Mouse (Mus musculus) limb, embryonic 14.5 days (tissue): ENCODE results near the gene Tppp2. TPM values are rescaled to one million over a fixed set of nuclear protein-coding genes. Genes with fewer than 3 reads are reported as not detected.

Experiments
- ATAC-seq: fragments of 200-750 bp; cut with Nextera tagmentation; 2 replicates; pipeline ENCODE4 v1.8.0; 2017; ENCODE audit warnings: low read depth, moderate number of reproducible peaks, moderate TSS enrichment; ENCODE audit not compliant: low FRiP score
- DNase-seq: peaks from one replicate; pipeline ENCODE4 v3.0.0-alpha.2; 2015; ENCODE audit warnings: low spot score
- H3K27ac ChIP-seq: fragments of 300-500 bp; sonication (generic); replicated peaks from 2 replicates; pipeline ENCODE4 v1.5.1; 2014; ENCODE audit warnings: low read depth, mild to moderate bottlenecking, low read length, moderate library complexity, mixed read lengths
- H3K27me3 ChIP-seq: fragments of 300-500 bp; sonication (generic); 2 replicates; pipeline ENCODE4 v1.6.1; 2014; ENCODE audit warnings: low read length, mixed read lengths; ENCODE audit not compliant: control insufficient read depth, insufficient read depth
- H3K36me3 ChIP-seq: fragments of 300-500 bp; sonication (generic); 2 replicates; pipeline ENCODE4 v1.6.1; 2014; ENCODE audit warnings: mild to moderate bottlenecking, low read length, moderate library complexity, mixed read lengths; ENCODE audit not compliant: control insufficient read depth, insufficient read depth
- H3K4me1 ChIP-seq: fragments of 300-500 bp; sonication (generic); 2 replicates; pipeline ENCODE4 v1.6.1; 2014; ENCODE audit warnings: antibody characterized with exemption, low read length, mixed read lengths; ENCODE audit not compliant: control insufficient read depth, insufficient read depth
- H3K4me2 ChIP-seq: fragments of 300-500 bp; sonication (generic); replicated peaks from 2 replicates; pipeline ENCODE4 v1.6.1; 2014; ENCODE audit warnings: low read depth, mild to moderate bottlenecking, low read length, moderate library complexity; ENCODE audit not compliant: severe bottlenecking
- H3K4me3 ChIP-seq: fragments of 300-500 bp; sonication (generic); replicated peaks from 2 replicates; pipeline ENCODE4 v1.5.1; 2014; ENCODE audit warnings: low read length
- H3K9ac ChIP-seq: fragments of 300-500 bp; sonication (generic); 2 replicates; pipeline ENCODE4 v1.6.1; 2014; ENCODE audit warnings: mild to moderate bottlenecking, low read depth, low read length, moderate library complexity; ENCODE audit not compliant: severe bottlenecking
- H3K9me3 ChIP-seq: fragments of 300-500 bp; sonication (generic); 2 replicates; pipeline ENCODE4 v1.6.1; 2016; ENCODE audit warnings: low read length; ENCODE audit not compliant: control insufficient read depth
- POLR2A ChIP-seq: fragments of 200-500 bp; IDR thresholded peaks from 2 replicates; pipeline ENCODE4 v1.8.0; 2012; ENCODE audit warnings: inconsistent platforms, mild to moderate bottlenecking, moderate library complexity, borderline replicate concordance; ENCODE audit not compliant: insufficient read depth, insufficient read length; ENCODE audit errors: extremely low read depth
- WGBS: fragments of 180-500 bp; shearing (Covaris S2); extraction: QIAGEN DNeasy Blood & Tissue Kit; methylation state at CpG from one replicate; pipeline ENCODE4 v1.1.7; 2014; 5-methylcytosine and 5-hydroxymethylcytosine counted together
- polyA plus RNA-seq, 2 experiments: library from polyadenylated mRNA; depleted of rRNA in 1 of 2; stranded (reverse) in 1 of 2; unstranded in 1 of 2; fragments of >200 nt; fragmentation: Nextera tagmentation in 1 of 2; extraction: Ambion mirVana in 1 of 2; gene quantifications; 2 replicates each; pipeline versions ENCODE4 v1.2.1 to v1.2.3; 2012 to 2014

The Tppp2 gene
- polyA plus RNA-seq, 2 experiments: not detected

DNA sequence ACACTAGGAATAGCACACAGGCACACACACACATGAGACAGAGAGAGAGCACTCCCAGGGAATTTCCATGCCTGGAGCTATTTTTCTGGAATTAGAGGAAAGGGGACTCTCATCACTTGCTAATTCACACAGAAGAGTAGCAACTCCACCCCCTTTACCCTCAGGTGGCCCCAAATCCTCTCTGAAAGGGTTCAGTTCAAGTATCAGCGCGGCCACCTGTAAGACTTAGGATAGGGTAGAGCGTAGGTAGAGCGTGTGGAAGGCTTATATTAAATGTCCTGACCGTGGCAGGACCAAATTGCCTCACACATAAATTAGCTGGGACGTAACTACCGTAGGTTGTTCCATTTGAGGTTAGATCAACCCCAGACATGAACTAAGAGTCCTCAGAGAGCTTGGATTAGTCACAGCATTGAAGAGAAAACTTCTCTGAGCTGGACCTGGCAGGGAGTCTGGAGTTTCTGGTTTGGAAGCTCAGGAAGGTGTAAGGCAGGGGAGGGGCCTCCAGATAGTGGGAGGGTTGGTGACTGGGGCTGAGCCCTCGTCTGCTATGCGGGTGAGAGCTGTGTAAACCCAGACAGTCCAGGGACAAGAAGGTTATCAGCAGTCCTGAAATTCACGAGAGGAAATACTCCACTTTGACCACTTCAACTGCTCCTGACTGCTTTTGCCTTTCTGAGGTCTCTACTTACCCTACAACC is 25.0 kb upstream of the Tppp2 start:
- no peak for TF ChIP-seq POLR2A
- DNase-seq: no peak
- H3K4me2 ChIP-seq: no peak overlapping the region
- no peaks in the 10 kb centered on the region for H3K4me1 ChIP-seq
- no peak overlapping the region for H3K9ac ChIP-seq
- H3K27me3 ChIP-seq: no peaks in the 10 kb centered on the region
- ATAC-seq: no peak
- H3K4me3 ChIP-seq: no peak overlapping the region
- H3K9me3 ChIP-seq: no peaks in the 10 kb centered on the region
- 25% methylated on average over 9 of the region's 10 CpGs for WGBS
- peaks cover 43% of the 10 kb centered on the region for H3K36me3 ChIP-seq
- no peak overlapping the region for H3K27ac ChIP-seq

DNA sequence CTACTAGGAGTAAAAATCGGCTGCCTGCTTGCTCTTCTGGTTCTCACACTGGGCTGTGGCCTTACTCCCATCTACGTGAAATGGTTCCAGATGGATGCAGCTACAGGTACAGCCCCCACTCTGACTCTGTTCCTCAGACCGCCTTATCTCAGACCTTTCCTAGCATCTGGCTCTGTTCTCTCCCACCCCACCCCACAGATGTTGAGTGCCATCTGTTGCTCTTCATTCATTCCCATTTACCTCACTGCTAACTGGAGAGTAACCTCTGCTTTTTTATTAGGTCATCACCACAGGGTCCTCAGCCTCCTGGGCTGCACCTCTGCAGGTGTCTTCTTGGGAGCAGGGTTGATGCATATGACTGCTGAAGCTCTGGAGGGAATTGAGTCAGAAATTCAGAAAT is 24.4 kb upstream of the Tppp2 start:
- Histone ChIP-seq H3K27ac (no peak overlapping the region), H3K36me3 (peaks cover 37% of the 10 kb centered on the region), H3K27me3 (no peaks in the 10 kb centered on the region), H3K4me3 (no peak overlapping the region), H3K4me1 (no peaks in the 10 kb centered on the region), H3K9ac (no peak overlapping the region), H3K9me3 (no peaks in the 10 kb centered on the region), H3K4me2 (no peak overlapping the region)
- WGBS: 48% methylated on average over 3 of the region's 3 CpGs
- DNase-seq: no peak
- no peak for ATAC-seq
- no peak for TF ChIP-seq POLR2A

DNA sequence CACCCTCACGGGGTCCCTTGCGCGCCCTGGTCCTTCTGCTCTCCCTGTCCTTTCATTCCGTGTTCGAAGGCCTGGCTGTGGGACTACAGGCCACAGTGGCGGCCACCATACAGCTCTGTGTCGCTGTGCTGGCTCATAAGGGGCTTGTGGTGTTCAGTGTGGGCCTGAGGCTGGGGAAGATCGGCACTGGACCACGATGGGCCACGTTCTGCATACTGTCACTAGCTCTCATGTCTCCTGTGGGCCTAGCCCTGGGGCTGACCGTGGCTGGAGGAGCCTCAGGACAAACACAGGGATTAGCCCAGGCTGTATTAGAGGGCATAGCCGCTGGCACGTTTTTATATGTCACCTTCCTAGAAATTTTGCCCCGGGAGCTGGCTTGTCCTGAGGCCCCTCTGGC is 23.2 kb upstream of the Tppp2 start:
- Histone ChIP-seq H3K4me2 (no peak overlapping the region), H3K27me3 (no peaks in the 10 kb centered on the region), H3K9me3 (no peaks in the 10 kb centered on the region), H3K36me3 (peaks cover 25% of the 10 kb centered on the region), H3K27ac (no peak overlapping the region), H3K9ac (no peak overlapping the region), H3K4me3 (no peak overlapping the region), H3K4me1 (no peaks in the 10 kb centered on the region)
- DNase-seq (no peak), ATAC-seq (no peak)
- WGBS: 75% methylated on average over 14 of the region's 14 CpGs
- TF ChIP-seq POLR2A: no peak

DNA sequence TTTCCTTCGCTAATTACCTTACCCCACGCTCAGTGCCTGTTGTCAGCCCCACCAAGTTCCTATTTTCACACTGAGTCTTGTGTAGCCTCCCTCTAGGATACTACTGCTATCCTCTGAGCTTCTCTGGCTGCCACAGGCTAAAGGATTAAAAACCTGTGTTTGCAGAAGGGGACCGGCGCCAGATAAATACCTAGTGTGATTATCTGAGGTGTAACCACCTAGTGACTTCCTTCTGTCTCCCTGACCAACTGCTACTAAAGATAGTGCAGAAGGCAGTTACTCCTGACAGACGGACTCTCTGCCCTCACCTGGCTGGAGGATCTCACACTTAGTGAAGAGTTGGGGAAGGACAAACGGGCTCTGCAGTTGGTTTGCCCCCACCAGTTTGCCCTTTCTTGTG is 22.2 kb upstream of the Tppp2 start:
- no peak overlapping the region for H3K27ac ChIP-seq
- no peaks in the 10 kb centered on the region for H3K9me3 ChIP-seq
- no peak for TF ChIP-seq POLR2A
- no peak for ATAC-seq
- no peak for DNase-seq
- H3K4me2 ChIP-seq: no peak overlapping the region
- H3K4me1 ChIP-seq: no peaks in the 10 kb centered on the region
- peaks cover 15% of the 10 kb centered on the region for H3K36me3 ChIP-seq
- no peak overlapping the region for H3K4me3 ChIP-seq
- H3K27me3 ChIP-seq: no peaks in the 10 kb centered on the region
- H3K9ac ChIP-seq: no peak overlapping the region
- WGBS: 85% methylated on average over 6 of the region's 6 CpGs

DNA sequence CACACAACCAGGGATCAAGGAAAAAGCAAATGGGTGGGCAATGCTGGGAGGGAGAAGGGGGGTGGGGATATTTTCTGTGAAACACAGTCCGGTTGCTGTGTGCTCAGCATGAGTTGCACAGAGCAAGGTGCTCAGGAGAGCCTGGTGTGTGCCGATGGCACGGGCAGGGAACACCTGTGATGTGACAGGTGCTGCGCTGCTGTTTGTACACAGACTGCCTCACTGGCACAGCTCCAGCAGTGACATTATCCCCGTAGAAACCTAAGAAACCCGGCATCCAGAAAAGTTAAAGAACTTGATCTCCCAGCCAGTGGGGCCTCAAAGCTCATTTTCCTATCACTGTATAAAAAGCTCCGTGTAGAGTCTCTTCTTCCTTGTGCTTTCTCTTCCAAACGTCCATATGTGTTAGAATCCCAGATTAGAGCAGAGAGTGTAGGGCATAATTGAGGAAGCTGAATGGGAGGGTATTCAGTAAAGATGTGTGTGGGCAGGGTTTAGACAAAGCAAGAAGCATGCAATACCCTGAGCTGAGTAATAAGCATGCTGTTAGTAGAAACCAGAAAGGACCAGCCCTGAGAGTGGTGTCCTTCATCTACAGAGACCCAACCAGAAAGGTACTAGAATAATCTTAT is 21.6 kb upstream of the Tppp2 start:
- no peak overlapping the region for H3K4me2 ChIP-seq
- no peak overlapping the region for H3K4me3 ChIP-seq
- WGBS: 80% methylated on average over 8 of the region's 8 CpGs
- DNase-seq: peak; percentile 19
- peaks cover 9% of the 10 kb centered on the region for H3K36me3 ChIP-seq
- no peaks in the 10 kb centered on the region for H3K27me3 ChIP-seq
- H3K4me1 ChIP-seq: no peaks in the 10 kb centered on the region
- no peak overlapping the region for H3K9ac ChIP-seq
- ATAC-seq: no peak
- no peak overlapping the region for H3K27ac ChIP-seq
- TF ChIP-seq POLR2A: no peak
- no peaks in the 10 kb centered on the region for H3K9me3 ChIP-seq
